Mouse (Mus musculus) liver, embryonic 15.5 days (tissue): Measurements from ENCODE around the gene Arpc2. TPM values are rescaled to one million over a fixed set of nuclear protein-coding genes. Genes with fewer than 3 reads are reported as not detected.

Experiments
- ATAC-seq: fragments of 200-750 bp; cut with Nextera tagmentation; 2 replicates; pipeline ENCODE4 v1.8.0; 2017; ENCODE audit warnings: moderate number of reproducible peaks, mild to moderate bottlenecking, moderate library complexity; ENCODE audit not compliant: insufficient read depth
- H3K27ac ChIP-seq: fragments of 300-500 bp; sonication (generic); replicated peaks from 2 replicates; pipeline ENCODE4 v1.5.1; 2015; ENCODE audit warnings: mild to moderate bottlenecking, inconsistent platforms
- H3K27me3 ChIP-seq: fragments of 300-500 bp; sonication (generic); 2 replicates; pipeline ENCODE4 v1.6.1; 2015; ENCODE audit warnings: mild to moderate bottlenecking, inconsistent platforms
- H3K36me3 ChIP-seq: fragments of 300-500 bp; sonication (generic); replicated peaks from 2 replicates; pipeline ENCODE4 v1.6.1; 2015; ENCODE audit warnings: moderate library complexity, mild to moderate bottlenecking, inconsistent platforms
- H3K4me1 ChIP-seq: fragments of 300-500 bp; sonication (generic); replicated peaks from 2 replicates; pipeline ENCODE4 v1.6.1; 2015; ENCODE audit warnings: inconsistent platforms
- H3K4me2 ChIP-seq: fragments of 300-500 bp; sonication (generic); 2 replicates; pipeline ENCODE4 v1.6.1; 2015; ENCODE audit warnings: moderate library complexity, mild to moderate bottlenecking, inconsistent platforms
- H3K4me3 ChIP-seq: fragments of 300-500 bp; sonication (generic); replicated peaks from 2 replicates; pipeline ENCODE4 v1.5.1; 2015; ENCODE audit warnings: mild to moderate bottlenecking, inconsistent platforms
- H3K9ac ChIP-seq: fragments of 300-500 bp; sonication (generic); 2 replicates; pipeline ENCODE4 v1.6.1; 2015; ENCODE audit warnings: moderate library complexity, mild to moderate bottlenecking, inconsistent platforms
- H3K9me3 ChIP-seq: fragments of 300-500 bp; sonication (generic); replicated peaks from 2 replicates; pipeline ENCODE4 v1.6.1; 2016; ENCODE audit warnings: inconsistent platforms
- WGBS: fragments of 180-500 bp; shearing (Covaris S2); methylation state at CpG from one replicate; pipeline ENCODE4 v1.1.7; 2015; ENCODE audit warnings: mixed read lengths; ENCODE audit not compliant: insufficient replicate concordance; 5-methylcytosine and 5-hydroxymethylcytosine counted together
- polyA plus RNA-seq: library from polyadenylated mRNA; unstranded; fragments of >200 nt; fragmentation: Nextera tagmentation; extraction: Ambion mirVana; gene quantifications from 2 replicates; pipeline ENCODE4 v1.2.1, GENCODE M21; 2015

The Arpc2 gene
- polyA plus RNA-seq, 1 experiment from 2014 or later: 191 TPM

- Histone ChIP-seq H3K9me3 (no peaks in the 10 kb centered on the region), H3K9ac (no peak overlapping the region), H3K4me2 (no peak overlapping the region), H3K27ac (no peak overlapping the region), H3K27me3 (no peaks in the 10 kb centered on the region), H3K36me3 (no peaks in the 10 kb centered on the region), H3K4me1 (no peaks in the 10 kb centered on the region), H3K4me3 (no peak overlapping the region)
- WGBS: 37% methylated on average over 7 of the region's 7 CpGs
- no peak for ATAC-seq
Measured at GRCm38 (mm10) chr1:74205881-74206280, 30.0 kb upstream of the Arpc2 start.

GRCm38 (mm10) chr1:74206642-74207041, 29.2 kb upstream of the Arpc2 start:
- Histone ChIP-seq H3K9ac (no peak overlapping the region), H3K4me2 (no peak overlapping the region), H3K27ac (no peak overlapping the region), H3K36me3 (no peaks in the 10 kb centered on the region), H3K4me3 (no peak overlapping the region), H3K4me1 (no peaks in the 10 kb centered on the region), H3K9me3 (no peaks in the 10 kb centered on the region), H3K27me3 (no peaks in the 10 kb centered on the region)
- 40% methylated on average over 8 of the region's 8 CpGs for WGBS
- ATAC-seq: no peak

- no peak overlapping the region for H3K4me2 ChIP-seq
- ATAC-seq: no peak
- no peaks in the 10 kb centered on the region for H3K27me3 ChIP-seq
- no peak overlapping the region for H3K27ac ChIP-seq
- H3K4me3 ChIP-seq: no peak overlapping the region
- 52% methylated on average over 9 of the region's 9 CpGs for WGBS
- H3K36me3 ChIP-seq: no peaks in the 10 kb centered on the region
- H3K9ac ChIP-seq: no peak overlapping the region
- no peaks in the 10 kb centered on the region for H3K9me3 ChIP-seq
- H3K4me1 ChIP-seq: no peaks in the 10 kb centered on the region
Measured at GRCm38 (mm10) chr1:74207906-74208305, 28.0 kb upstream of the Arpc2 start.

- no peak for ATAC-seq
- Histone ChIP-seq H3K4me3 (no peak overlapping the region), H3K9me3 (no peaks in the 10 kb centered on the region), H3K36me3 (no peaks in the 10 kb centered on the region), H3K4me2 (no peak overlapping the region), H3K27ac (no peak overlapping the region), H3K27me3 (no peaks in the 10 kb centered on the region), H3K4me1 (no peaks in the 10 kb centered on the region), H3K9ac (no peak overlapping the region)
- 84% methylated on average over 8 of the region's 8 CpGs for WGBS
Measured at GRCm38 (mm10) chr1:74208941-74209340, 26.9 kb upstream of the Arpc2 start.

GRCm38 (mm10) chr1:74219922-74220321, 16.0 kb upstream of the Arpc2 start:
- Histone ChIP-seq H3K27ac (no peak overlapping the region), H3K36me3 (no peaks in the 10 kb centered on the region), H3K9ac (no peak overlapping the region), H3K4me1 (no peaks in the 10 kb centered on the region), H3K27me3 (no peaks in the 10 kb centered on the region; the same call in 1 of the 2 replicates), H3K4me3 (no peak overlapping the region), H3K9me3 (no peaks in the 10 kb centered on the region), H3K4me2 (no peak overlapping the region)
- WGBS: 84% methylated on average over 7 of the region's 7 CpGs
- no peak for ATAC-seq

GRCm38 (mm10) chr1:74227317-74227716, 8.6 kb upstream of the Arpc2 start:
- H3K4me1 ChIP-seq: peaks cover 20% of the 10 kb centered on the region
- no peak overlapping the region for H3K4me3 ChIP-seq
- WGBS: 25% methylated on average over 7 of the region's 7 CpGs
- H3K27ac ChIP-seq: no peak overlapping the region; the same call in 1 of the 2 replicates
- no peaks in the 10 kb centered on the region for H3K9me3 ChIP-seq
- no peak for ATAC-seq
- H3K36me3 ChIP-seq: no peaks in the 10 kb centered on the region
- H3K27me3 ChIP-seq: no peaks in the 10 kb centered on the region
- H3K4me2 ChIP-seq: 0 out of 2 replicates have a peak overlapping the region, but pooled peaks have one; percentile 19
- H3K9ac ChIP-seq: no peak overlapping the region

- Histone ChIP-seq H3K36me3 (no peaks in the 10 kb centered on the region), H3K27ac (0 out of 2 replicates have a peak overlapping the region, but pooled peaks have one; percentile 4), H3K4me3 (no peak overlapping the region), H3K4me1 (peaks cover 21% of the 10 kb centered on the region), H3K9me3 (no peaks in the 10 kb centered on the region), H3K9ac (no peak overlapping the region), H3K27me3 (no peaks in the 10 kb centered on the region), H3K4me2 (no peak overlapping the region)
- 51% methylated on average over 2 of the region's 2 CpGs for WGBS
- no peak for ATAC-seq
Measured at GRCm38 (mm10) chr1:74229942-74230341, 5.9 kb upstream of the Arpc2 start.

GRCm38 (mm10) chr1:74230992-74231391, 4.9 kb upstream of the Arpc2 start:
- 64% methylated on average over 1 of the region's 1 CpGs for WGBS
- Histone ChIP-seq H3K9me3 (no peaks in the 10 kb centered on the region), H3K27ac (no peak overlapping the region), H3K4me1 (peaks cover 30% of the 10 kb centered on the region), H3K27me3 (no peaks in the 10 kb centered on the region), H3K36me3 (no peaks in the 10 kb centered on the region), H3K4me2 (no peak overlapping the region), H3K9ac (no peak overlapping the region), H3K4me3 (no peak overlapping the region)
- ATAC-seq: no peak

- under 1% methylated on average over 52 of the region's 57 CpGs for WGBS
- Histone ChIP-seq H3K27me3 (no peaks in the 10 kb centered on the region), H3K4me1 (peaks cover 54% of the 10 kb centered on the region), H3K4me2 (peak overlapping the region; percentile 85), H3K9me3 (no peaks in the 10 kb centered on the region), H3K4me3 (peak overlapping the region; percentile 92), H3K36me3 (no peaks in the 10 kb centered on the region), H3K27ac (peak overlapping the region; percentile 96), H3K9ac (peak overlapping the region; percentile 93)
- ATAC-seq: peak; percentile 67
Measured at GRCm38 (mm10) chr1:74236590-74237317, 870 bp downstream of the Arpc2 start.

- no peaks in the 10 kb centered on the region; the same call in 1 of the 2 replicates for H3K36me3 ChIP-seq
- no peaks in the 10 kb centered on the region for H3K27me3 ChIP-seq
- peaks cover 58% of the 10 kb centered on the region for H3K4me1 ChIP-seq
- no peak for ATAC-seq
- 7% methylated on average over 5 of the region's 5 CpGs for WGBS
- H3K9me3 ChIP-seq: no peaks in the 10 kb centered on the region
- peak overlapping the region; percentile 93 for H3K9ac ChIP-seq
- H3K4me2 ChIP-seq: peak overlapping the region; percentile 85
- H3K27ac ChIP-seq: peak overlapping the region; percentile 96
- peak overlapping the region; percentile 92 for H3K4me3 ChIP-seq
Measured at GRCm38 (mm10) chr1:74237671-74238070, 1.8 kb downstream of the Arpc2 start.

GRCm38 (mm10) chr1:74238136-74238535, 2.3 kb downstream of the Arpc2 start:
- peaks cover 2% of the 10 kb centered on the region; the same call in 1 of the 2 replicates for H3K36me3 ChIP-seq

More at GRCm38 (mm10) chr1:74238136-74238535, 2.3 kb downstream of the Arpc2 start:
- Histone ChIP-seq H3K27ac (peak overlapping the region; percentile 96), H3K9ac (peak overlapping the region; percentile 93), H3K4me2 (peak overlapping the region; percentile 85), H3K4me1 (peaks cover 58% of the 10 kb centered on the region), H3K9me3 (no peaks in the 10 kb centered on the region), H3K4me3 (peak overlapping the region; percentile 92), H3K27me3 (no peaks in the 10 kb centered on the region)
- ATAC-seq: no peak
- 9% methylated on average over 1 of the region's 1 CpGs for WGBS
